Mouse (Mus musculus) cerebellum, adult 9-11 months (tissue): ENCODE results near the gene Sh3rf1.

ENCODE experiments used
- DNase-seq: peaks from one replicate; pipeline ENCODE4 v3.0.0; 2022

Sh3rf1 gene

GRCm38 (mm10) chr8:61326281-61326680, 102.6 kb downstream of the Sh3rf1 start:
- no peak for DNase-seq

GRCm38 (mm10) chr8:61327333-61327732, 103.7 kb downstream of the Sh3rf1 start:
- no peak for DNase-seq

- no peak for DNase-seq
These were observed 116.0 kb downstream of the Sh3rf1 start for GRCm38 (mm10) chr8:61339629-61340028.

- no peak for DNase-seq
These were observed 116.8 kb downstream of the Sh3rf1 start for GRCm38 (mm10) chr8:61340283-61340984.

GRCm38 (mm10) chr8:61341587-61342441, 118.1 kb downstream of the Sh3rf1 start:
- no peak for DNase-seq

- DNase-seq, result no peak
These were observed 118.9 kb downstream of the Sh3rf1 start for GRCm38 (mm10) chr8:61342473-61343026.

GRCm38 (mm10) chr8:61344435-61344834, 120.8 kb downstream of the Sh3rf1 start:
- no peak for DNase-seq

- no peak for DNase-seq
These were observed 123.3 kb downstream of the Sh3rf1 start for GRCm38 (mm10) chr8:61346941-61347340.

GRCm38 (mm10) chr8:61347526-61347925, 123.9 kb downstream of the Sh3rf1 start:
- DNase-seq, result no peak

GRCm38 (mm10) chr8:61348029-61348428, 124.4 kb downstream of the Sh3rf1 start:
- no peak for DNase-seq

- DNase-seq, result no peak
These were observed 124.8 kb downstream of the Sh3rf1 start for GRCm38 (mm10) chr8:61348518-61348917.

GRCm38 (mm10) chr8:61350443-61350842, 126.8 kb downstream of the Sh3rf1 start:
- no peak for DNase-seq

- no peak for DNase-seq
These were observed 128.0 kb downstream of the Sh3rf1 start for GRCm38 (mm10) chr8:61351638-61352037.

GRCm38 (mm10) chr8:61355503-61355902, 131.8 kb downstream of the Sh3rf1 start:
- DNase-seq, result no peak

GRCm38 (mm10) chr8:61359004-61359403, 135.3 kb downstream of the Sh3rf1 start:
- no peak for DNase-seq

- no peak for DNase-seq
These were observed 136.2 kb downstream of the Sh3rf1 start for GRCm38 (mm10) chr8:61359851-61360272.

- DNase-seq, result no peak
These were observed 136.7 kb downstream of the Sh3rf1 start for GRCm38 (mm10) chr8:61360362-61360761.

- no peak for DNase-seq
These were observed 137.8 kb downstream of the Sh3rf1 start for GRCm38 (mm10) chr8:61361476-61361875.

- DNase-seq, result no peak
These were observed 138.7 kb downstream of the Sh3rf1 start for GRCm38 (mm10) chr8:61362301-61362913.

- DNase-seq, result no peak
These were observed 149.6 kb downstream of the Sh3rf1 start for GRCm38 (mm10) chr8:61373303-61373702.

GRCm38 (mm10) chr8:61374059-61374755, 150.5 kb downstream of the Sh3rf1 start:
- DNase-seq, result no peak

- no peak for DNase-seq
These were observed 151.5 kb downstream of the Sh3rf1 start for GRCm38 (mm10) chr8:61375205-61375604.
